Mouse (Mus musculus): Measurements from ENCODE around the gene Pam16. TPM values are rescaled to one million over a fixed set of nuclear protein-coding genes. Genes with fewer than 3 reads are reported as not detected.

The Pam16 gene
- total RNA-seq, 2 experiments from 2014 or later = 69.5 to 80.1 TPM

Other genes with a start within 250 kb of the Pam16 start
- gene Adcy9, start 204.5 kb downstream of the Pam16 start, total RNA-seq (2021) = 10 to 100 TPM; 72.3 to 74.6 TPM
- 10 to 100 TPM; 24.0 to 24.2 TPM for gene Srl, start 83.2 kb downstream of the Pam16 start, total RNA-seq (2021)
- gene Tfap4, start 65.1 kb downstream of the Pam16 start, total RNA-seq (2021) = 1 to 10 TPM; 3.2 to 4.5 TPM
- 10 to 100 TPM; 19.8 to 30.5 TPM for gene Glis2, start 30.3 kb downstream of the Pam16 start, total RNA-seq (2021)
- 1 to 10 TPM; 6.4 to 9.0 TPM for gene Vasn, start 15.0 kb upstream of the Pam16 start, total RNA-seq (2021)
- gene Dnaja3, start 15.0 kb upstream of the Pam16 start, total RNA-seq (2021) = 10 to 100 TPM; 61.0 to 66.2 TPM
- 10 to 100 TPM; 95.7 to 95.9 TPM for gene Coro7, start 54.8 kb upstream of the Pam16 start, total RNA-seq (2021)
- 10 to 100 TPM; 11.7 to 11.9 TPM for gene Nmral1, start 94.4 kb upstream of the Pam16 start, total RNA-seq (2021)
- 10 to 100 TPM; 81.9 to 84.3 TPM for gene Hmox2, start 101.4 kb upstream of the Pam16 start, total RNA-seq (2021)
- gene Cdip1, start 165.3 kb upstream of the Pam16 start, total RNA-seq (2021) = 100 to 1,000 TPM; 188 to 191 TPM
- gene 4930562C15Rik, start 210.4 kb upstream of the Pam16 start, total RNA-seq (2021) = not detected

Data from layer of hippocampus, postnatal 14 days (tissue).